Mouse (Mus musculus): Measurements from ENCODE around the gene Defb28. TPM values are rescaled to one million over a fixed set of nuclear protein-coding genes. Genes with fewer than 3 reads are reported as not detected.

The Defb28 gene
- polyA plus RNA-seq, 1 experiment from 2014 or later: not detected

DNA sequence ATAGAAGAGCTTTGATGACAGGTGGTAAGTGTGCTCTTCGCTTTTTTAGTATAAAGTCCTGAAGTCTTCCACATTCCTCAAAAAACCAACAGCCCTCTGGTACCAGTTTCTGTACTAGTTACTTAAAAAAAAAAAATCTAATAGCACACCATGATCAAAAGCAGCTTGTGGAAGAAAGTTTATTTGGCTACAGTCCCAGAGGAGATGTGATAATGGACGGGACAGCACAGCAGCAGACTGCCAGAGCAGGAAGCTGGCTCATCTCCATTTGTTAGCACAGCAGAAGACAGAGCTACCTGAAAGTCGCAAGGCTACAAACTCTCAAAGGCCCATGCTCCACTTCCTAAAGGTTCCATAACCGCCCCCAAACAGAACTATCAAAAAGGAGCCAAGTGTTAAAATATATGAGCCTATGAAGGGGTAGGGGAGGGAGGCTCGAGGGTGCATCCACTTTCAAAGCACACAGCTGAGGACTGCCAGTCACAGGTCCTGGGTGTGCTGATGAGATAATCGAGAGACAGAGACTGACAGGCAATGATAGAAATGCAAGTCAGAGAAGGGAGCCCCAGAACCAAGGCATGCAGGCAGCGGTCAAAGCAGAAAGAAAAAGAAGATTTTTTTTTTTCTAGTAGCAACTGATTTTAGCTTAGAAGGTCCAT, 17.7 kb upstream of the Defb28 start:
- Histone ChIP-seq H3K36me3 (ENCODE audit: control insufficient read depth, insufficient read depth) (no peaks in the 10 kb centered on the region), H3K27ac (ENCODE audit: low read length) (no peak overlapping the region), H3K27me3 (replicated peaks; ENCODE audit: control insufficient read depth, insufficient read depth, low read length) (no peaks in the 10 kb centered on the region), H3K9me3 (ENCODE audit: control insufficient read depth, low read length) (no peaks in the 10 kb centered on the region), H3K4me1 (replicated peaks; ENCODE audit: control insufficient read depth, insufficient read depth, low read length) (no peaks in the 10 kb centered on the region), H3K9ac (replicated peaks; ENCODE audit: low read depth, low read length) (no peak overlapping the region), H3K4me3 (replicated peaks; ENCODE audit: low read length) (no peak overlapping the region), H3K4me2 (ENCODE audit: low read length) (no peak overlapping the region)
- WGBS: 78% methylated on average over 7 of the region's 7 CpGs
- ATAC-seq: no peak

DNA sequence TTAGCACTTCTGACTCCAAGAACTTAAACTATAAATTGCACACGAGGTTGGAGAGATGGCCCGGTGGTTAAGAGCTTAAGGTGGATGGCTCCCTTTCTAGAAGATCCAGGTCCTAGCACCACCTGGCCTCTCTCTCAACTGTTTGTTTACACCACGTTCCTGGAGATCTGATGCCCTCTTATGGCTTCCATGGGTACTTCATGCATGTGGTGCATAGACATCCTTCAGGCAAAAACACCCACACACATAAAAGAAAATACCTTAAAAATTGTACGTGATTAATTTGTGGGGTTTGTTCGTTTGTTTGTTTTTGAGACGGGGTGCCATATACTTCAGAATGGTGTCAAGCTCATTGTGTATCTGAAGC, 17.2 kb upstream of the Defb28 start:
- Histone ChIP-seq H3K4me3 (replicated peaks; ENCODE audit: low read length) (no peak overlapping the region), H3K36me3 (ENCODE audit: control insufficient read depth, insufficient read depth) (no peaks in the 10 kb centered on the region), H3K4me1 (replicated peaks; ENCODE audit: control insufficient read depth, insufficient read depth, low read length) (no peaks in the 10 kb centered on the region), H3K27ac (ENCODE audit: low read length) (no peak overlapping the region), H3K27me3 (replicated peaks; ENCODE audit: control insufficient read depth, insufficient read depth, low read length) (no peaks in the 10 kb centered on the region), H3K9me3 (ENCODE audit: control insufficient read depth, low read length) (no peaks in the 10 kb centered on the region), H3K9ac (replicated peaks; ENCODE audit: low read depth, low read length) (no peak overlapping the region), H3K4me2 (ENCODE audit: low read length) (no peak overlapping the region)
- no peak for ATAC-seq
- 82% methylated on average over 6 of the region's 6 CpGs for WGBS

DNA sequence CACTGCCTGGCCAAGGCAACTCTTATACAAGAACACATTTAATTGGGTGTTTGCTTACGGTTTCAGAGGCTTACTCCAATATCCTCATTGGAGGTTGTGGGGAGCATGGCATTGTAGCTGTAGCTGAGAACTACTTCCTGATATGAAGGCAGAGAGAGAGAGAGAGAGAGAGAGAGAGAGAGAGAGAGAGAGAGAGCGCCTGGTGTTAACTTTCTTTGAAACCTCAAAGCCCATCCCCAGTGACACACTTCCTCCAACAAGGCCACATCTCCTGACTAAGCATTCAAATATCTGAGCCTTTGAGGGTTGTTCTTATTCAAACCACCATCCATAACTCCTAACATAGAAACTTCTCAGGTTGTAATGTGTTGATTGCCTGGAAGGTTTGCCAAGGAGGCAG, 14.1 kb upstream of the Defb28 start:
- WGBS: 84% methylated on average over 2 of the region's 2 CpGs
- H3K4me2 ChIP-seq (ENCODE audit: low read length): no peak overlapping the region
- no peak overlapping the region for H3K9ac ChIP-seq (replicated peaks; ENCODE audit: low read depth, low read length)
- no peaks in the 10 kb centered on the region for H3K27me3 ChIP-seq (replicated peaks; ENCODE audit: control insufficient read depth, insufficient read depth, low read length)
- no peak overlapping the region for H3K27ac ChIP-seq (ENCODE audit: low read length)
- no peaks in the 10 kb centered on the region for H3K36me3 ChIP-seq (ENCODE audit: control insufficient read depth, insufficient read depth)
- no peaks in the 10 kb centered on the region for H3K4me1 ChIP-seq (replicated peaks; ENCODE audit: control insufficient read depth, insufficient read depth, low read length)
- no peak for ATAC-seq
- no peaks in the 10 kb centered on the region for H3K9me3 ChIP-seq (ENCODE audit: control insufficient read depth, low read length)
- H3K4me3 ChIP-seq (replicated peaks; ENCODE audit: low read length): no peak overlapping the region

DNA sequence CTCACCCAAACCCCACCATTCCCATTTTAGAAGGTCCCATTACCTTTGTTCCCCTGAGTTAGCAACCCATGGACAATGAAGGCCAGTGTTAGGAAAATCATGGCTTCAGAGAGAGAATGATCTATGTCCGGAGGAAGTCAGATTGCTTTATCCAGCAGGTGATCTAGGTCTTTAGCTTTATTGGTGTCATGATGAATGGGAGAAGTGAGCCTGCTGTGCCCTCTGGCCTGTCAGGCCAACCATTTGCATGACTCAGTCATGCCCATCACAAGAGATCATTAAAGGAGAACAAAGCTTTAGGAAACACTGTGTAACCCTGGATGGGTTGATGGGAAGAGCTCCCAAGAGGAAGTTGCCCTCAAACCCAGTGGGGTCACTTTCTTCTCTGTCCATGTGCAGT, 6.5 kb upstream of the Defb28 start, which contains the start of gene Defb26:
Defb26 (minus strand) TSS at position 101 of the 400 bp plus-strand sequence.
- Histone ChIP-seq H3K4me2 (ENCODE audit: low read length) (no peak within 1 kb of the TSS), H3K27me3 (replicated peaks; ENCODE audit: control insufficient read depth, insufficient read depth, low read length) (no peaks in the 10 kb centered on the region), H3K27ac (ENCODE audit: low read length) (no peak within 1 kb of the TSS), H3K4me3 (replicated peaks; ENCODE audit: low read length) (no peak within 1 kb of the TSS), H3K9ac (replicated peaks; ENCODE audit: low read depth, low read length) (no peak within 1 kb of the TSS), H3K4me1 (replicated peaks; ENCODE audit: control insufficient read depth, insufficient read depth, low read length) (no peaks in the 10 kb centered on the region), H3K36me3 (ENCODE audit: control insufficient read depth, insufficient read depth) (no peaks in the 10 kb centered on the region), H3K9me3 (ENCODE audit: control insufficient read depth, low read length) (no peaks in the 10 kb centered on the region)
- no peak for ATAC-seq
- 90% methylated on average over 1 of the region's 1 CpGs for WGBS

DNA sequence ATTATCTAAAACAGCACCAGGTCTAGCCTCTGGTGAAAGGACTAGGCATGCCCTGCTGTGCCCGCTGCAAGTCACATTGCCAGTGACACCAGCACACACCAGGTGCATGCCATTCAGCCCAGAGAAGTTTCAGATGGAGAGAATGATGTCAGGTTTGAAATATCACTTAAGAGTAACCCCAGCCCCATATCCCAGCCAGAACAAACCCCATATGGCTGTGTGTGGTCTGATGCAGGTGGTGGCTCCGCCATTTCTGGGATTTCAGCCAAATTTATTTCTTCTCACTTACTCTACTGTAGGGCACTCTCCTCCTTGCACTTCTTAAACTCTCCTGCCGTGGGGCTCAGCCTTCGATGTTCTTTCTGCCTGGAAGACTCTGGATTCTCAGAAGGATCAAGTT, 2.0 kb upstream of the Defb28 start:
- Histone ChIP-seq H3K36me3 (ENCODE audit: control insufficient read depth, insufficient read depth) (no peaks in the 10 kb centered on the region), H3K27me3 (replicated peaks; ENCODE audit: control insufficient read depth, insufficient read depth, low read length) (no peaks in the 10 kb centered on the region), H3K9me3 (ENCODE audit: control insufficient read depth, low read length) (no peaks in the 10 kb centered on the region), H3K4me1 (replicated peaks; ENCODE audit: control insufficient read depth, insufficient read depth, low read length) (no peaks in the 10 kb centered on the region), H3K4me2 (ENCODE audit: low read length) (no peak overlapping the region), H3K27ac (ENCODE audit: low read length) (no peak overlapping the region), H3K9ac (replicated peaks; ENCODE audit: low read depth, low read length) (no peak overlapping the region), H3K4me3 (replicated peaks; ENCODE audit: low read length) (no peak overlapping the region)
- ATAC-seq: no peak
- WGBS: 59% methylated on average over 4 of the region's 4 CpGs

DNA sequence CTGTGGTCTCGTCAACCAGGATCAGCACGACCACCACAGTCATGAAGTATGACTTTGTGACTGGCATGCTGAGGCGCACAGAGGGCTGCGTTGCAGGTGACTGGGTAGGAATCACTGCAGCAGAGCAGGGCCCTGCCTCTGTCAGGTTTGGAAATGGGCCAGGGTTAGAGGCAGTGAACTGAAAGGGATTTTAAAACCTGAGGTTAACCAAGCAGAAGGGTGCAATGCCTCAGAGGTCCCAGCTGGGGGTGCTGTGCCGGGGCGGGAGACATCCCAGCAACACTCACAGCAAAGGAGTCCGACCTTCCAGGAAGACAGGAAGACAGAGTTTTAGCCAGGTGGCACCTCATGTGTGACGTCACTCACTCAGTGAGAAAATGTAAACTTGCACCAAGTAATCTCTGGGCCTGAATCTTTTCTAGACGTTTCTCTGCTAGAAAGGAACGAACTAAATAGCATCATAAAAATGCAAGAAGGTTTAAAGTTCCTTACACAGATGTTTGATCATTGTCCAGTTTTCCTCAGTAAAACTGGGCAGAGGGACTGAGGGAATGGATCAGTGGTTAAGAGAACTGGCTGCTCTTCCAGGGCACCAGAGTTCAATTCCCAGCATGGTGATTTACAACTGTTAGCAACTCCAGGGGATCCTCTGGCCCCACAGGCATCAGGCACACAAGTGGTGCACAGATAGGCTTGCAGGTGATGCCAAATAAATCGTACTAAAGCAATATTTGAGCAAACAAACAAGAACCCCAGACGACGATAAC, 22.1 kb downstream of the Defb28 start, which contains the start of gene Defb29:
Defb29 (minus strand) TSS at position 155 of the 767 bp plus-strand sequence.
- H3K4me1 ChIP-seq (replicated peaks; ENCODE audit: control insufficient read depth, insufficient read depth, low read length): no peaks in the 10 kb centered on the region
- no peaks in the 10 kb centered on the region for H3K36me3 ChIP-seq (ENCODE audit: control insufficient read depth, insufficient read depth)
- H3K27ac ChIP-seq (ENCODE audit: low read length): no peak within 1 kb of the TSS
- no peaks in the 10 kb centered on the region for H3K27me3 ChIP-seq (replicated peaks; ENCODE audit: control insufficient read depth, insufficient read depth, low read length)
- 59% methylated on average over 13 of the region's 13 CpGs for WGBS
- H3K9ac ChIP-seq (replicated peaks; ENCODE audit: low read depth, low read length): no peak within 1 kb of the TSS
- H3K4me2 ChIP-seq (ENCODE audit: low read length): no peak within 1 kb of the TSS
- no peak for ATAC-seq
- no peak within 1 kb of the TSS for H3K4me3 ChIP-seq (replicated peaks; ENCODE audit: low read length)
- H3K9me3 ChIP-seq (ENCODE audit: control insufficient read depth, low read length): no peaks in the 10 kb centered on the region

DNA sequence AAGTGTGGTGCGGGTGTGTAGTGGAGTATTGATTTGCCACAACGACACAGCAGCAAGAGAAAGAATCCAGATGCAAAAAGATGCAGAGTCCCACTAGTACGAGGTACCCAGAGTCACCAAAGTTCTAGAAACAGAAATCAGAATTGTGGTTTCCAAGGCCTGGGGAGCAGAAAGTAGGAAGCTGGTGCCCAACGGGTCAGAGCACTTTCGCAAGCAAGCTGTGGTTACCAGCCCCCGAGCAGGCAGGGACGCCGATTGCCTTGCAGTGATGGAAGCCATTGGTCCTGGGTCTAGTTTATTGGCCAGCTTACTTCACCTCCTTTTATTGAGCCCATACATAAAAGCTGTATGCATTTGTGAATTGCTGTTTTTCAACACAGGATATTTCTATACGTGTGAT, 23.9 kb downstream of the Defb28 start:
- no peak for ATAC-seq
- Histone ChIP-seq H3K27ac (ENCODE audit: low read length) (no peak overlapping the region), H3K36me3 (ENCODE audit: control insufficient read depth, insufficient read depth) (no peaks in the 10 kb centered on the region), H3K4me2 (ENCODE audit: low read length) (no peak overlapping the region), H3K9me3 (ENCODE audit: control insufficient read depth, low read length) (no peaks in the 10 kb centered on the region), H3K4me3 (replicated peaks; ENCODE audit: low read length) (no peak overlapping the region), H3K27me3 (replicated peaks; ENCODE audit: control insufficient read depth, insufficient read depth, low read length) (no peaks in the 10 kb centered on the region), H3K4me1 (replicated peaks; ENCODE audit: control insufficient read depth, insufficient read depth, low read length) (no peaks in the 10 kb centered on the region), H3K9ac (replicated peaks; ENCODE audit: low read depth, low read length) (no peak overlapping the region)
- WGBS: 92% methylated on average over 9 of the region's 9 CpGs

DNA sequence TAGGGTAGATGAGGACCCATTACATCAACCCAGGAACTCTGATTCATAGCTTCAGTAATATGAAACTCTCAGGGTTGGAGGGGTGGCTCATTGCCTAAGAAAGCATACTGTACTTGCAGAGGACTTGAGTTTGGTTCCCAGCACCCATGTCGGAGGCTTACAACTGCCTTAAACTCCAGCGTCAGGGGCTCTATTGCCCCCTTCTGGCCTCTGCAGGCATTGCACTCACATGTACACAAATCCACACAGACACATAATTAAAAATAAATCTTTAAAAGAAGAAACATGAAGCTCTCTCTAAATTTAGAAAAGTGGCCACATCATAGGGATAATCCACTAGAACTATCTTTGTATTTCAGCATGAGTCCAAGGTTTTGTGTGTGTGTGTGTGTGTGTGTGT, 24.8 kb downstream of the Defb28 start:
- no peaks in the 10 kb centered on the region for H3K4me1 ChIP-seq (replicated peaks; ENCODE audit: control insufficient read depth, insufficient read depth, low read length)
- H3K9me3 ChIP-seq (ENCODE audit: control insufficient read depth, low read length): no peaks in the 10 kb centered on the region
- no peaks in the 10 kb centered on the region for H3K36me3 ChIP-seq (ENCODE audit: control insufficient read depth, insufficient read depth)
- WGBS: 76% methylated on average over 2 of the region's 2 CpGs
- H3K4me3 ChIP-seq (replicated peaks; ENCODE audit: low read length): no peak overlapping the region
- H3K27ac ChIP-seq (ENCODE audit: low read length): no peak overlapping the region
- no peak overlapping the region for H3K4me2 ChIP-seq (ENCODE audit: low read length)
- H3K9ac ChIP-seq (replicated peaks; ENCODE audit: low read depth, low read length): no peak overlapping the region
- no peak for ATAC-seq
- no peaks in the 10 kb centered on the region for H3K27me3 ChIP-seq (replicated peaks; ENCODE audit: control insufficient read depth, insufficient read depth, low read length)

DNA sequence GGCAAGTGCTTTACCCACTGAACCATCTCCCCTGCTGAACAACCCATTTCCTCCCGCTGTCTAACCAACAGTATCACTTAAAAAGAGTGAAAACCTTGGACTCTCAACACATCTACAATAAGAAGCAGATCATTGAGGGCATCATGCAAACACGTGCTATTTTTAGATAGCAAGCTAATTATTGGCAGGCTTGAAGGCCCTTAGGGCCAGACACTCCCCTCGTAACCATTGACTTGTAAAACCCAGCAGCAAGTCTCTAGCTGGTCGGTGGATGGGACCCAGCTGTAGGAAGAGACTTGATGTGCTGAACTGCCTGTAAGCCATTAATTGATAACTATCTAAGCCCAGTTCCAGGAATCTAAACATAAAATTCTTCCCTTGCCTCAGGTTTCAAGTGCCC, 25.4 kb downstream of the Defb28 start:
- H3K4me1 ChIP-seq (replicated peaks; ENCODE audit: control insufficient read depth, insufficient read depth, low read length): no peaks in the 10 kb centered on the region
- no peaks in the 10 kb centered on the region for H3K36me3 ChIP-seq (ENCODE audit: control insufficient read depth, insufficient read depth)
- no peak overlapping the region for H3K4me2 ChIP-seq (ENCODE audit: low read length)
- H3K9ac ChIP-seq (replicated peaks; ENCODE audit: low read depth, low read length): no peak overlapping the region
- H3K27ac ChIP-seq (ENCODE audit: low read length): no peak overlapping the region
- no peaks in the 10 kb centered on the region for H3K27me3 ChIP-seq (replicated peaks; ENCODE audit: control insufficient read depth, insufficient read depth, low read length)
- no peaks in the 10 kb centered on the region for H3K9me3 ChIP-seq (ENCODE audit: control insufficient read depth, low read length)
- 82% methylated on average over 4 of the region's 4 CpGs for WGBS
- no peak overlapping the region for H3K4me3 ChIP-seq (replicated peaks; ENCODE audit: low read length)
- ATAC-seq: no peak
